Mouse (Mus musculus) small intestine, adult 2 months (tissue): ENCODE measurements around the gene Gm17018. TPM values are rescaled to one million over a fixed set of nuclear protein-coding genes. Genes with fewer than 3 reads are reported as not detected.

Experiments used
- H3K27ac ChIP-seq: fragments of 200-500 bp; 2 replicates; pipeline ENCODE4 v1.5.1; 2012; ENCODE audit warnings: low read depth, low read length, control low read depth, inconsistent platforms; ENCODE audit not compliant: insufficient read depth
- H3K27me3 ChIP-seq: fragments of 200-500 bp; 2 replicates; pipeline ENCODE4 v1.6.1; 2012; ENCODE audit warnings: mild to moderate bottlenecking, moderate library complexity, low read length, inconsistent platforms; ENCODE audit not compliant: control insufficient read depth, insufficient read depth
- H3K36me3 ChIP-seq: fragments of 200-500 bp; 2 replicates; pipeline ENCODE4 v1.6.1; 2012; ENCODE audit warnings: mild to moderate bottlenecking, low read length, control low read depth, inconsistent platforms; ENCODE audit not compliant: control insufficient read depth, insufficient read depth
- H3K4me1 ChIP-seq: fragments of 200-500 bp; 2 replicates; pipeline ENCODE4 v1.6.1; 2012; ENCODE audit warnings: low read length, inconsistent platforms, mixed read lengths; ENCODE audit not compliant: control insufficient read depth, insufficient read depth, insufficient read length
- H3K4me3 ChIP-seq: fragments of 200-500 bp; 2 replicates; pipeline ENCODE4 v1.5.1; 2012; ENCODE audit warnings: low read depth, mild to moderate bottlenecking, control low read depth, inconsistent platforms, low read length, moderate library complexity
- CTCF ChIP-seq: fragments of 200-500 bp; IDR thresholded peaks from 2 replicates; pipeline ENCODE4 v1.5.1; 2012; ENCODE audit warnings: low read depth, mild to moderate bottlenecking, control low read depth, inconsistent platforms, low read length, moderate library complexity, mixed read lengths; ENCODE audit not compliant: insufficient replicate concordance, insufficient read length; ENCODE audit errors: extremely low read depth
- POLR2A ChIP-seq: fragments of 200-500 bp; IDR thresholded peaks from 2 replicates; pipeline ENCODE4 v1.6.1; 2012; ENCODE audit warnings: low read depth, mild to moderate bottlenecking, control low read depth, inconsistent platforms, low read length, moderate library complexity
- WGBS: fragments of 180-500 bp; shearing (Covaris S2); methylation state at CpG from one replicate; pipeline ENCODE4 v1.1.7; 2018; 5-methylcytosine and 5-hydroxymethylcytosine counted together
- polyA plus RNA-seq: library from polyadenylated mRNA; depleted of rRNA; stranded (reverse); fragments of >200 nt; gene quantifications from 2 replicates; pipeline ENCODE4 v1.2.3, GENCODE M21; 2012

The Gm17018 gene
- polyA plus RNA-seq, 1 experiment: 3.0 TPM

DNA sequence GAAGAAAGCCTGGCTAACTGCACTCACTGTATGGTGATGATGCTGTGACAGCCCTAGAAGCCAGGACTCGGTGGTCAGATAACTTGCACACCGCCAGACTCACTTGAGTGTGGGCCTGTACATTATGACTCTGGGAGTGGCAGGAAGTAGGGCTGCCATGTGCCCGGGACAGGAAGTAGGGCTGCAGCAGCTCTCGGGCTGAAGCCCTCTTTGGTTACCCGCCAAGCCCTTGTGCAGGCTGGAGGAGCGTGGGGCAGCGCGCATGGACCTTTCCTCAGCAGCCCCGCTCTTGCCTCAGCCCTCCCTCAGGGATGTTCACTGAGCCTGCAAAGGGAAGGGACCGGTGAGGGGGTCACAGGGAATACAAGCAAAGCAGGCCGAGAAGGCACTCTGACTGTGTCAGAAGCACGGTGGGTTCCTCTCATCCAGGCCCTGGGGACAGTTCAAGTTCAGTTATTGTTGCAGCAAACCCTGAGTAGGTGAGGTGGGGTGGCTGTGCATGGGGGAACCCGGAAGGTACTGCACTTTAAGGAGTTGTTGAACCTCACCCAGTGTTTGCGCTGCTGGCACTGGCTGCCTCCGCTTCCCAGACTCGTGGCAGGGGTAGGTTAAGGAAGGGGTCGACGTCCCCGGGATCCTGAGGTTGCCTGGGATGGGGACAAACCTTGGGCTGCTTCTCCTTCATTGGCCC, 14.7 kb downstream of the Gm17018 start:
- H3K27me3 ChIP-seq: no peaks in the 10 kb centered on the region
- H3K27ac ChIP-seq: peak overlapping the region; percentile 36
- 21% methylated on average over 19 of the region's 19 CpGs for WGBS
- peaks cover 28% of the 10 kb centered on the region for H3K4me1 ChIP-seq
- peak overlapping the region; percentile 47 for H3K4me3 ChIP-seq
- peaks cover 11% of the 10 kb centered on the region; the same call in 1 of the 2 replicates for H3K36me3 ChIP-seq
- TF ChIP-seq POLR2A (no peak), CTCF (no peak)

DNA sequence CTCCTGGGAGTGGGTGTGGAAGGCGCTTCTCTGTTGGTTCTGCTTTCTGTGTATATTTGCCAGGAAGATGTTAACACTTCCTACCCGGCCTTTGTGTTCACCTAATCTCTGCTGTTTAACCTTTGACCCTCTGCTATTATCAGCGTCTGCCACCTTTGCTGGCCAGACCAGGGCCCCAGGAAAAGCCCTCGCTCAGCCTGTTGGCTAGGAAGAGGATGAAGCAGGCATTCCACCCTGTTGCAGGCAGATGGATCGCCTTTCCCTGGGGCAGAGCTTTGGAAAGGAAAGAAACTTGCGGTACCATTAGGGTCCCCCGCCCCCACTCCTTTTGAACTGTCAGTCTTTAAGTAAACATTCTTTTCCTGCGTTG, 15.2 kb downstream of the Gm17018 start:
- Histone ChIP-seq H3K36me3 (peaks cover 11% of the 10 kb centered on the region; the same call in 1 of the 2 replicates), H3K27me3 (no peaks in the 10 kb centered on the region), H3K27ac (0 out of 2 replicates have a peak overlapping the region, but pooled peaks have one; percentile 36), H3K4me3 (peak overlapping the region; percentile 47), H3K4me1 (peaks cover 28% of the 10 kb centered on the region)
- TF ChIP-seq POLR2A (no peak), CTCF (no peak)
- WGBS: 13% methylated on average over 8 of the region's 8 CpGs

DNA sequence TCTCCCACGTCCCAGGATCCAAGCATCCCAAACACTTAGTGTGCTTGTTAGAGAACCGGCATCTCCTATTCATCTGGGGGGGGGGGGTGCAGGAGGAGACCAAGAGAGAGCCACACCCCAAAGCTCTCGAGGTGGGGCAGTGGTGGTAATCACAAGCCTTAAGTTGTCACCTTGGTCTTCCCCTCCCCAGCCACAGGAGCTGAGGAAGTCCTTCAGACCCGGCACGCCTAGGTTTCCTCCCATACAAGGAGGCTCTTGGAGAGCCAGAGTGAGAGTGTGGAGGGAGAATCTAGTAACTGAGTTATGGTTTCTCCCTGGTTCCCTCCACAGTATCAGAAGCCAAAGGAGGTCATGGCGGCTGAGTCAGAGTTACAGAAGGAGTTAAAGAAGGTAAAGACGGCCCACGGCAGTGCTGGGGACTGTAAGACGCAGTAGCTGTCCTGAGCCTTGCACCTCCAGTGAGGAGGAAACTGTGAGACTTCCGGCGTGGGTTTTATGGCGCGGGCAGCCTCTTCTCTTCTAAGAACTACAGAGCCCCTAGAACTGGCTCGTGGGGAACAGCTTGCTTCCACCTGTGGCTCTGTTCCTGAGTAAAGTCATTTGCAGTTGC, 16.8 kb downstream of the Gm17018 start:
- TF ChIP-seq POLR2A: no peak
- TF ChIP-seq CTCF: no peak
- WGBS: 70% methylated on average over 14 of the region's 14 CpGs
- Histone ChIP-seq H3K4me1 (peaks cover 28% of the 10 kb centered on the region), H3K27ac (peak overlapping the region; percentile 26; the same call in 1 of the 2 replicates), H3K27me3 (no peaks in the 10 kb centered on the region), H3K4me3 (no peak overlapping the region), H3K36me3 (peaks cover 11% of the 10 kb centered on the region; the same call in 1 of the 2 replicates)

DNA sequence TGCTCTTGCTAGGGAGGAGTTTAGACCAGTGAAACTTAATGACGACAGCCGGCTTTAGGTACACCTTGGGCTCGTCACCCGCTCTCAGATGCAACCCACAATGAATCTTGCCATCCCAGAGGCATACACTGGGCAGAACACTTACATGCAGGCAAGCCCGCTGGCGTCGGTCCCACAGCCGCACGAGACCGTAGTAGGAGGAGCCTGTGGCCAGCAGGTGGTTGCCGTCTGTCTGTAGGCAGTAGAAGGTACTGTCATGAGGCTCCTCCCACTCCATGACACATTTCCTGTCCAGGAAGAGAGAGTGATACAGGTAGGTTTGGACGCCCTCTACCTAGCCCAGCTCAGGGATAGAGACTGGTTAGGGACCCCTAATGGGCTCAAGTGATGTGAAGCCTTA, 18.6 kb downstream of the Gm17018 start:
- Histone ChIP-seq H3K4me3 (no peak overlapping the region), H3K36me3 (peaks cover 11% of the 10 kb centered on the region; the same call in 1 of the 2 replicates), H3K27ac (no peak overlapping the region), H3K27me3 (no peaks in the 10 kb centered on the region), H3K4me1 (peaks cover 28% of the 10 kb centered on the region)
- WGBS: 78% methylated on average over 12 of the region's 12 CpGs
- TF ChIP-seq POLR2A: no peak
- no peak for TF ChIP-seq CTCF

DNA sequence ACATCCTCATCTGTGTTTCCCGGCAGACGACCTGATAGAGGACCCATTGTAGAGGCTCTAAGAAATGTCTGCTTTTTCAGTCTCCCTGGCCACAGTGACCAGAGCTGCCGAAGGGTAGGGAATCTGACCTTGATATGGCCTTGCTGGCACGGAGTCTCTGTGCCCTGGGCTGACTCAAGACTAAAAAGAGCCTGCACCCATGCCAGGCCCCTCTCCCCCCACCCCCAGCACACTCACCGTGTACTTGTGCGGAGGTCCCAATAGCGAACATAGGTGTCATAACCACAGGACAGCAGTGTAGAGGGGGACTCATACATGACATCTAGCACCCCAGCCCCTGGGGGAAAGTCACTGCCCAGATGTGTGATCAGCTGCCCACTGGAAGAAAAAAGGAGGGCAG, 19.0 kb downstream of the Gm17018 start:
- TF ChIP-seq POLR2A (no peak), CTCF (no peak)
- H3K27me3 ChIP-seq: no peaks in the 10 kb centered on the region
- H3K36me3 ChIP-seq: peaks cover 11% of the 10 kb centered on the region; the same call in 1 of the 2 replicates
- no peak overlapping the region for H3K4me3 ChIP-seq
- WGBS: 91% methylated on average over 7 of the region's 7 CpGs
- no peak overlapping the region for H3K27ac ChIP-seq
- H3K4me1 ChIP-seq: peaks cover 28% of the 10 kb centered on the region

DNA sequence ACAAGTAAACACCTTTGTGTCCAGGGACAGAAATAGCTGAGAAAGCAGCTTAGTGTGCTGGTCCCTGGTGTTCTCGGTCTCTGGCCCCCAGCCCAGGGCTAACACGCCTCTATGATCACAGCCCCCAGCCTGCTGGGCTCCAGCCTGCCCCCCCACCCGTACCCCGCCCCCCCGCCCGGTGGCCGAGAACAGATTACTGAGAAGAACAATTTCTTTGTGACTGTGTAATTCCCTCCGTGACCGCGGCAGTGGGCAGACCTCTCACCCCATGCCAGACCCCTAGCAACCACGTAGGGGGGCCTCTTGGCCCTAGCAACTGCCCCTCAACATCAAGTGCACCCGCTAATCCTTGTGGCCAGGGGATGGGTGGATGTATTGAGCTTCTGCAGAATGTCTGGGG, 19.8 kb downstream of the Gm17018 start:
- WGBS: 85% methylated on average over 12 of the region's 12 CpGs
- H3K36me3 ChIP-seq: peaks cover 11% of the 10 kb centered on the region; the same call in 1 of the 2 replicates
- TF ChIP-seq CTCF: no peak
- no peak for TF ChIP-seq POLR2A
- H3K27ac ChIP-seq: no peak overlapping the region
- H3K27me3 ChIP-seq: no peaks in the 10 kb centered on the region
- peaks cover 20% of the 10 kb centered on the region for H3K4me1 ChIP-seq
- H3K4me3 ChIP-seq: no peak overlapping the region

DNA sequence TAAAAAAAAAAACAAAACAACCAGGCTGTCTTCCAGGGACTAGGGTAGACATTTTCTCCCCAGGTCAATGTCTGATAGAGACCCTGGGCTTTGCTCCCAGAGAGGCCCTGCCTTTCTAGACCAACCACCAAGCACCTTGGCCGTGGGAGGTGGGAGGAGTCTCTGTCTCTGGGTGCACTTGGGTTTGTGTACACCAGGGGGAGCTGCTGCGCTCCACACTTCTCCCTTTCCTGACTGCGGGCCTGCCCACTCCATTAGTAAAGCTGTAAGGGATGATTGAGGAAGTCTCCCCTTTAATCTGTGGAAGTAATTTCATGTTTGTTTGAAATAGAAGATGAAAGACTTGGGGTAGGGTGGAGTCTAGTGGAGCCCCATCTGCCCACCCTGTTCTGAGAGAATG, 20.8 kb downstream of the Gm17018 start:
- Histone ChIP-seq H3K27me3 (no peaks in the 10 kb centered on the region), H3K36me3 (peaks cover 11% of the 10 kb centered on the region; the same call in 1 of the 2 replicates), H3K4me1 (peaks cover 12% of the 10 kb centered on the region), H3K27ac (no peak overlapping the region), H3K4me3 (no peak overlapping the region)
- WGBS: 66% methylated on average over 3 of the region's 3 CpGs
- peak; percentile 50; the same call in 1 of the 2 replicates for TF ChIP-seq CTCF
- no peak for TF ChIP-seq POLR2A

DNA sequence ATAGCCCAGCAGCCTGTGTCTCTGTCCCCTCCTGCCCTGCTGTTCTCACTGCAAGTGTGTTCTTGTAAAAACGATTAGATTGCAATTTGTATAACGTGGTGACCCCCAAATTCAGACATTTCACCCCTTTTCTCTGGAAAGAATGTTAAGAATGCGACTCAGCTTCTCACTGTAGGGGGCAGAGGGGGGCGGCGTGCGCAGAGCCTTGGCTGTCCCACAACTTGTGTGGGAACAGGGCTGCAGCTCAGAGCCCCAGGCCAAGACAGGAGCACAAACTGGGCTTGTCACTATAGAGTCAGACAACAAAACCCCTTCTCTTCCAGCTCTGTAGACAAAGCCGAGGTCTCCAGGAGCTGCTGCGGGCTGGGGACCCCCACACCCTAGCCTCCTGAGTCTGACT, 21.7 kb downstream of the Gm17018 start:
- Histone ChIP-seq H3K36me3 (peaks cover 11% of the 10 kb centered on the region; the same call in 1 of the 2 replicates), H3K4me1 (peaks cover 3% of the 10 kb centered on the region; the same call in 1 of the 2 replicates), H3K27me3 (no peaks in the 10 kb centered on the region), H3K4me3 (no peak overlapping the region), H3K27ac (no peak overlapping the region)
- WGBS: 75% methylated on average over 8 of the region's 8 CpGs
- TF ChIP-seq CTCF: no peak
- TF ChIP-seq POLR2A: no peak
